Mouse (Mus musculus) right cerebral cortex, postnatal 10 days (tissue): ENCODE data around the gene Gm5725.
"Not testable (repeated sequence)": the region's sequence is repeated elsewhere in the genome, so short reads cannot be mapped to it uniquely, and the experiment has no call there.

Source experiments
- DNase-seq, 2 experiments: peaks; one replicate each; pipeline ENCODE4 v3.0.0; 2021; ENCODE audit warnings: low spot score in 2 of 2

The Gm5725 gene

DNA sequence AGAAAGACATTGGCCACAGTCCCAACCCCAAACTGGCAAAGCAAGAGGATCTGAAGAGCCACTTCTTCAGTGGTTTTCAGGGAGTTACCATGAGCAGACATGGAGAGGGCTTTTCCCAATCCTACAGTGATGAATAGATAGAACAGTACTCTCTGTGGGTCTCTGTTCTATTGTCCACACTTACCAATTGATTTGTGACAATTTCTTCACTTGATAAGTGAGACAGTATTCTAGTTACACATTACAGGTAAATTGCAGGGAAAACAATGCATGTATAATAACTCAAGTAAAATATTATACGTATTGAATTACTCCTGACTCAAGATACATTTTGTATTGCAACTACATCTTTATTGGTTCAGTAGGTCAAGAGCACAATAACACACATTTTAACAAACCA is at the start of gene Gm5725:
TSS of gene Gm5725 (minus strand) at position 101 of the 400 bp plus-strand sequence.
- not testable (repeated sequence) for DNase-seq

DNA sequence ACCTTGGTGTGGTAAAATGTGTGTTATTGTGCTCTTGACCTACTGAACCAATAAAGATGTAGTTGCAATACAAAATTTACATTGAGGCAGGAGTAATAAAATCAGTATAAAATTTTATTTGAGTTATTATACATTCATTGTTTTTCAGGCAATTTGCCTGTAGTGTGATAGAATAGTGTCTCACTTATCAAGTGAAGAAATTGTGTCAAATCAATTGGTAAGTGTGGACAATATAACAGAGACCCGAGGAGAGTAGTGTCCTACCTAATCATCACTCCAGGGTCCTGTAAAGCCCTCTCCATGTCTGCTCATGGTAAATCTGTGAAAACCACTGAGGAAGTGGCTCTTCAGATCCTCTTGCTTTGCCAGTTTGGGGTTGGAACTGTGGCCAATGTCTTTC is 12.0 kb downstream of the Gm5725 start, which contains the start of gene Vmn1r135:
TSS of gene Vmn1r135 (plus strand) at position 301 of the 400 bp plus-strand sequence.
- not testable (repeated sequence) for DNase-seq

DNA sequence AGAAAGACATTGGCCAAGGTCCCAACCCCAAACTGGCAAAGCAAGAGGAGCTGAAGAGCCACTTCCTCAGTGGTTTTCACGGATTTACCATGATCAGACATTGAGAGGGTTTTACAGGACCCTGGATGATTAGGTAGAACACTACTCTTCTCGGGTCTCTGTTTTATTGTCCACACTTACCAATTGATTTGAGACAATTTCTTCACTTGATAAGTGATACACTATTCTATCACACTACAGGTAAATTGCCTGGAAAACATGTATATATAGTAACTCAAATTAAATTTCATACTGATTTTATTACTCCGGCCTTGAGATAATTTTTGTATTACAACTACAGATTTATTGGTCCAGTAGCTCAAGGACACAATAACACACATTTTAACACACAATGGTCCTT is 47.4 kb downstream of the Gm5725 start, which contains the start of gene Gm4177:
TSS of gene Gm4177 (minus strand) at position 101 of the 400 bp plus-strand sequence.
- not testable (repeated sequence) for DNase-seq
